Mouse (Mus musculus) ovary, postnatal 14 days (tissue): ENCODE measurements around the gene Cchcr1.
"Not testable (repeated sequence)": the region's sequence is repeated elsewhere in the genome, so short reads cannot be mapped to it uniquely, and the experiment has no call there.

Source experiments
- DNase-seq: peaks from one replicate; pipeline ENCODE4 v3.0.0; 2022; ENCODE audit warnings: low spot score

The Cchcr1 gene

GRCm38 (mm10) chr17:35516652-35517500 is at the start of gene Cchcr1, which contains the start of gene Tcf19:
Gene Cchcr1, plus strand, starts transcription at chr17:35517100.
Gene Tcf19, minus strand, starts transcription at chr17:35516824.
- peak; percentile 91 for DNase-seq

- DNase-seq, result not testable (repeated sequence)
Observed at GRCm38 (mm10) chr17:35468936-35469335, 48.0 kb upstream of the Cchcr1 start.

- DNase-seq, result no peak
Observed at GRCm38 (mm10) chr17:35469842-35470751, 46.8 kb upstream of the Cchcr1 start, which contains the start of gene H2-Q10. Gene H2-Q10, plus strand, starts transcription at chr17:35470089.

GRCm38 (mm10) chr17:35484066-35484465 is 32.8 kb upstream of the Cchcr1 start:
- peak; percentile 61 for DNase-seq

- no peak for DNase-seq
Observed at GRCm38 (mm10) chr17:35485702-35486101, 31.2 kb upstream of the Cchcr1 start.

- no peak for DNase-seq
Observed at GRCm38 (mm10) chr17:35486726-35487125, 30.2 kb upstream of the Cchcr1 start.

- no peak for DNase-seq
Observed at GRCm38 (mm10) chr17:35488041-35488440, 28.9 kb upstream of the Cchcr1 start.

- DNase-seq, result no peak
Observed at GRCm38 (mm10) chr17:35490320-35490719, 26.6 kb upstream of the Cchcr1 start.

- DNase-seq, result no peak
Observed at GRCm38 (mm10) chr17:35497124-35497523, 19.8 kb upstream of the Cchcr1 start.

GRCm38 (mm10) chr17:35502226-35502625 is 14.7 kb upstream of the Cchcr1 start:
- no peak for DNase-seq

- no peak for DNase-seq
Observed at GRCm38 (mm10) chr17:35502762-35503161, 14.1 kb upstream of the Cchcr1 start.

GRCm38 (mm10) chr17:35503849-35504248 is 13.1 kb upstream of the Cchcr1 start:
- no peak for DNase-seq

- DNase-seq, result no peak
Observed at GRCm38 (mm10) chr17:35504628-35505481, 12.0 kb upstream of the Cchcr1 start.

GRCm38 (mm10) chr17:35505776-35506175 is 11.1 kb upstream of the Cchcr1 start, which contains the start of gene Pou5f1:
Gene Pou5f1, plus strand, starts transcription at chr17:35506018.
- no peak for DNase-seq

GRCm38 (mm10) chr17:35506881-35507280 is 10.0 kb upstream of the Cchcr1 start:
- DNase-seq, result no peak

GRCm38 (mm10) chr17:35507556-35508260 is 9.2 kb upstream of the Cchcr1 start:
- DNase-seq, result no peak

- DNase-seq, result not testable (repeated sequence)
Observed at GRCm38 (mm10) chr17:35508279-35508678, 8.6 kb upstream of the Cchcr1 start.

GRCm38 (mm10) chr17:35509284-35509683 is 7.6 kb upstream of the Cchcr1 start:
- no peak for DNase-seq

- DNase-seq, result no peak
Observed at GRCm38 (mm10) chr17:35512916-35513626, 3.8 kb upstream of the Cchcr1 start.

GRCm38 (mm10) chr17:35513886-35514285 is 3.0 kb upstream of the Cchcr1 start:
- peak; percentile 75 for DNase-seq
